Mouse (Mus musculus): Measurements from ENCODE around the gene Limch1. TPM values are rescaled to one million over a fixed set of nuclear protein-coding genes. Genes with fewer than 3 reads are reported as not detected.

The Limch1 gene
- polyA plus RNA-seq, 1 experiment from 2014 or later: 47.1 TPM

DNA sequence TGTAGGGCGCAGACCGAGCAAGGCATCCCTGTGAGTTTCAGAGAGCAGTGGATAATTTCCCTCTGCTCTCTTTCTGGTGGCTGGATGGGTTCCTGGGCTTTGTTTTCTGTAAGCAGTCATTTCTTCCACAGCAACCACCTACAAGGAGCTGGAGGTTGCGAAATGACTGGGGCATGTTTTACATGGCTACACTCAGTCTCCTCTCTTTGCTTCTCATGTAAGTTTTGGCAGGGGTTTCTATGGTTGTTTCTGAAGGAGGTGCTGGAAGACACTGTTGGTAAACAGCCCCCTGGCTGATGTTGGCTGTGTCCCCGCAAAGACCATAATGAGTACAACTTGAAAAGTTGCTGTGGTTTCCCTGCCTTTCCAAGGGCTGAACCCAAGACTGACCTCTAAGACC, 155.5 kb downstream of the Limch1 start:
- no peak for DNase-seq (ENCODE audit: low spot score)
- Histone ChIP-seq H3K27ac (replicated peaks) (no peak overlapping the region), H3K4me3 (no peak overlapping the region), H3K9me3 (no peaks in the 10 kb centered on the region), H3K36me3 (replicated peaks) (no peaks in the 10 kb centered on the region), H3K27me3 (replicated peaks; ENCODE audit: low read depth, poor library complexity, severe bottlenecking) (no peaks in the 10 kb centered on the region), H3K4me1 (peaks cover 5% of the 10 kb centered on the region; the same call in 1 of the 2 replicates)
- 94% methylated on average over 4 of the region's 4 CpGs for WGBS

GRCm38 (mm10) chr5:66904835-66905234, 159.2 kb downstream of the Limch1 start:
- peaks cover 11% of the 10 kb centered on the region; the same call in 1 of the 2 replicates for H3K4me1 ChIP-seq
- no peaks in the 10 kb centered on the region for H3K9me3 ChIP-seq
- no peak for DNase-seq (ENCODE audit: low spot score)
- 78% methylated on average over 6 of the region's 6 CpGs for WGBS
- no peak overlapping the region for H3K27ac ChIP-seq (replicated peaks)
- no peak overlapping the region for H3K4me3 ChIP-seq
- no peaks in the 10 kb centered on the region for H3K27me3 ChIP-seq (replicated peaks; ENCODE audit: low read depth, poor library complexity, severe bottlenecking)
- H3K36me3 ChIP-seq (replicated peaks): no peaks in the 10 kb centered on the region

GRCm38 (mm10) chr5:66908883-66909282, 163.3 kb downstream of the Limch1 start:
- Histone ChIP-seq H3K4me3 (no peak overlapping the region), H3K4me1 (peaks cover 11% of the 10 kb centered on the region; the same call in 1 of the 2 replicates), H3K27me3 (replicated peaks; ENCODE audit: low read depth, poor library complexity, severe bottlenecking) (no peaks in the 10 kb centered on the region), H3K9me3 (no peaks in the 10 kb centered on the region), H3K36me3 (replicated peaks) (no peaks in the 10 kb centered on the region), H3K27ac (replicated peaks) (0 out of 2 replicates have a peak overlapping the region, but pooled peaks have one; percentile 51)
- WGBS: 88% methylated on average over 9 of the region's 9 CpGs
- no peak for DNase-seq (ENCODE audit: low spot score)

DNA sequence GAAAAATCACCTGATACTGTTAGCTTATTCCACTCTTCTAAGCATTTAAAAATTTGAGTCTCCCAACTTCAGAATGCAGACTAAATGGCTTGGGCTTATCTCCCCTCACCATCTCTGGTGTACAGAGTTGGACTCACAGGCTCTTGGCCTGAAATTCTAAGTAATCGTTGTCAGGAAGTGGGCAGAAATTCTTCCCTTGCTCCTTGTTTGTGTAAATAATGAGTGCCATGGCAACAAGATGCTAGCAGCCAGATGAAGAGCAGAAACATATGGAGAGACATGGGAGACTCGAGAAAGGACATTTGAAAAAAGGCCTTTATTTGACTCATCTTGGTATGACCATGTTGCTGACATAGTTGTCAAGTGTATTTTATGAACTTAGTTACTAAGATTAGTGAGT, 164.3 kb downstream of the Limch1 start:
- H3K9me3 ChIP-seq: no peaks in the 10 kb centered on the region
- H3K27me3 ChIP-seq (replicated peaks; ENCODE audit: low read depth, poor library complexity, severe bottlenecking): no peaks in the 10 kb centered on the region
- H3K27ac ChIP-seq (replicated peaks): no peak overlapping the region
- WGBS: 34% methylated on average over 2 of the region's 2 CpGs
- H3K4me1 ChIP-seq: peaks cover 11% of the 10 kb centered on the region; the same call in 1 of the 2 replicates
- H3K4me3 ChIP-seq: no peak overlapping the region
- DNase-seq (ENCODE audit: low spot score): no peak
- no peaks in the 10 kb centered on the region for H3K36me3 ChIP-seq (replicated peaks)

- no peak for DNase-seq (ENCODE audit: low spot score)
- WGBS: 96% methylated on average over 9 of the region's 9 CpGs
- H3K27me3 ChIP-seq (replicated peaks; ENCODE audit: low read depth, poor library complexity, severe bottlenecking): no peaks in the 10 kb centered on the region
- no peak overlapping the region for H3K27ac ChIP-seq (replicated peaks)
- no peak overlapping the region for H3K4me3 ChIP-seq
- H3K9me3 ChIP-seq: no peaks in the 10 kb centered on the region
- H3K36me3 ChIP-seq (replicated peaks): no peaks in the 10 kb centered on the region
- peaks cover 8% of the 10 kb centered on the region for H3K4me1 ChIP-seq
Measured at GRCm38 (mm10) chr5:66910610-66911009, 165.0 kb downstream of the Limch1 start.

GRCm38 (mm10) chr5:66911068-66911467, 165.4 kb downstream of the Limch1 start:
- Histone ChIP-seq H3K4me1 (peaks cover 12% of the 10 kb centered on the region), H3K27me3 (replicated peaks; ENCODE audit: low read depth, poor library complexity, severe bottlenecking) (no peaks in the 10 kb centered on the region), H3K36me3 (replicated peaks) (no peaks in the 10 kb centered on the region), H3K27ac (replicated peaks) (no peak overlapping the region), H3K9me3 (no peaks in the 10 kb centered on the region), H3K4me3 (no peak overlapping the region)
- WGBS: 93% methylated on average over 4 of the region's 4 CpGs
- DNase-seq (ENCODE audit: low spot score): no peak

DNA sequence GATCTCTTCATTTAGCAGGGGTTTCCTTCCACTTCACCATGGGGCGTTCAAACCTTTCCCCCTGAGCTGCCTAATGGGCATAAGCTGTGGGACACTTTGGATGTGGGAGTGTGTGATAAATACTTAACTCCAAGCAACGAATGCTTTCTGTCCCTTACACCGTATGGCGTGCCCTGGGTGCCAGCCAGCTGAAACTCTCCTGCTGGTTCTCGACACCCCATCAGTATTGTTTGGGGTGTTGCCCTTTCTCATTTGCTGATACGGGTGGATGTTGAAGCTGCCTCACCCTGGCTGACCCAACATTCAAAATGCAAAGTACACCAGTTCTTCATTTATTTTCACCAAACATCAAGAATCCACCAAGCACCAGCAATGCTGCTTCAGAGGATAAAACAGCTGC, 168.2 kb downstream of the Limch1 start:
- H3K4me1 ChIP-seq: peaks cover 28% of the 10 kb centered on the region
- H3K36me3 ChIP-seq (replicated peaks): no peaks in the 10 kb centered on the region
- H3K4me3 ChIP-seq: no peak overlapping the region
- H3K27ac ChIP-seq (replicated peaks): no peak overlapping the region
- DNase-seq (ENCODE audit: low spot score): no peak
- no peaks in the 10 kb centered on the region for H3K27me3 ChIP-seq (replicated peaks; ENCODE audit: low read depth, poor library complexity, severe bottlenecking)
- 90% methylated on average over 6 of the region's 6 CpGs for WGBS
- no peaks in the 10 kb centered on the region for H3K9me3 ChIP-seq

GRCm38 (mm10) chr5:66917353-66918315, 172.0 kb downstream of the Limch1 start:
- no peak for DNase-seq (ENCODE audit: low spot score)
- Histone ChIP-seq H3K4me3 (no peak overlapping the region), H3K27ac (replicated peaks) (peak overlapping the region; percentile 40; the same call in 1 of the 2 replicates), H3K27me3 (replicated peaks; ENCODE audit: low read depth, poor library complexity, severe bottlenecking) (no peaks in the 10 kb centered on the region), H3K36me3 (replicated peaks) (no peaks in the 10 kb centered on the region), H3K4me1 (peaks cover 48% of the 10 kb centered on the region), H3K9me3 (no peaks in the 10 kb centered on the region)
- WGBS: 82% methylated on average over 8 of the region's 8 CpGs

GRCm38 (mm10) chr5:66918316-66919305, 173.0 kb downstream of the Limch1 start:
- no peak overlapping the region for H3K4me3 ChIP-seq
- no peaks in the 10 kb centered on the region for H3K27me3 ChIP-seq (replicated peaks; ENCODE audit: low read depth, poor library complexity, severe bottlenecking)
- H3K4me1 ChIP-seq: peaks cover 53% of the 10 kb centered on the region
- no peak for DNase-seq (ENCODE audit: low spot score)
- no peaks in the 10 kb centered on the region for H3K36me3 ChIP-seq (replicated peaks)
- peak overlapping the region; percentile 59; the same call in 1 of the 2 replicates for H3K27ac ChIP-seq (replicated peaks)
- 73% methylated on average over 11 of the region's 11 CpGs for WGBS
- no peaks in the 10 kb centered on the region for H3K9me3 ChIP-seq

- 68% methylated on average over 5 of the region's 5 CpGs for WGBS
- H3K27me3 ChIP-seq (replicated peaks; ENCODE audit: low read depth, poor library complexity, severe bottlenecking): no peaks in the 10 kb centered on the region
- no peak overlapping the region for H3K27ac ChIP-seq (replicated peaks)
- H3K36me3 ChIP-seq (replicated peaks): no peaks in the 10 kb centered on the region
- peaks cover 45% of the 10 kb centered on the region for H3K4me1 ChIP-seq
- DNase-seq (ENCODE audit: low spot score): no peak
- no peaks in the 10 kb centered on the region for H3K9me3 ChIP-seq
- no peak overlapping the region for H3K4me3 ChIP-seq
Measured at GRCm38 (mm10) chr5:66922582-66922981, 177.0 kb downstream of the Limch1 start.

DNA sequence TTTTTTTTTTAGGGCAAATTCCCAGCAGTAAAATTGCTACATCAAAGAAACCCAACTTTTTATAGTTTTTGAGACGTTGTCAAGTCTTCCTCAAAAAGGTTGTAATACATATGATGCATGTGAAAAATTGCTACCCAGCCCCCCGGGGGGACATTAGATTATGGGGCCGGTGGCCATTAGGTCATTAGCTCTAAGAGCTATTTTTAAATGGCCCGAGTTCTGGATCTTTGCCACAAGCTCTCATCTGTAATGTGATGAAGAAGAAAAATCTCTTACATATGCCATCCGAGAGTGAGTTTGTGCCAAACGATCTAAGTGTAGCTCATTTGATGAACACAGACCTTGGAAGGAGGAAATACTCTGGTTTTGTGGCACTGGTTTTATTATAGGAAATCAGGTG, 183.7 kb downstream of the Limch1 start:
- no peaks in the 10 kb centered on the region for H3K27me3 ChIP-seq (replicated peaks; ENCODE audit: low read depth, poor library complexity, severe bottlenecking)
- no peaks in the 10 kb centered on the region for H3K9me3 ChIP-seq
- 84% methylated on average over 6 of the region's 6 CpGs for WGBS
- H3K4me1 ChIP-seq: peaks cover 48% of the 10 kb centered on the region
- no peak overlapping the region for H3K27ac ChIP-seq (replicated peaks)
- H3K36me3 ChIP-seq (replicated peaks): no peaks in the 10 kb centered on the region
- H3K4me3 ChIP-seq: no peak overlapping the region
- DNase-seq (ENCODE audit: low spot score): no peak

DNA sequence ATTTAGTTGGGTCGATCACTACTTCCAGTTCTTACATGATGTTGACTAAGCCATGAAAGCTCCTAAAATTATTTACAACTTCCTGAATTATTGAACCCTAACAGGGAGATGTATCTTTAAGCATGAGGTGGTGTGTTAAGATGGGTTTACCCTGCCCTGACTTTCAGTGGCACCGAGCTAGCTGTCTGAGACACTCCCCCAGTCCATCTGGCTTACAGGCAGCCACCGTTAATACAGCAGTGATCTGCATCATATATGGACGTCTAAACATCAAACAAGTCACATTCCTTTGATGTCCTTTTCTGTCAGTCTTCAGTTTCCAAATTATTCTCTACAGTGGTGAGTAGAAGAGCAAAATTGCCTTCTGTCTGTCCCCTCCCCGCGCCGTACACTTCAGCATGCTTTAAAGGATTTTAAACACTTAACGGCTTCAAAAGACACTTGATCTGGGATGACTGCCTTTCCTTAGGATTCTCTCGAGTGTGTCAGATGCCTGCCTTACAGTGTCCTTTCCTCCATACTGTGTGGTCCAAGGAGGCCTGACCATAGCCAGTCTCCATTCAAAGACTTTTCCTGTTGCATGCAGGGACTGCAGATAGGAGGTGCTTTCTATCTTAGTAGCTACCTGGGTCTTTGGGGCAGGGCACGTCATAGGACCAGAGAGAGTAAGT, 187.6 kb downstream of the Limch1 start:
- no peaks in the 10 kb centered on the region for H3K27me3 ChIP-seq (replicated peaks; ENCODE audit: low read depth, poor library complexity, severe bottlenecking)
- H3K27ac ChIP-seq (replicated peaks): peak overlapping the region; percentile 51; the same call in 1 of the 2 replicates
- DNase-seq (ENCODE audit: low spot score): no peak
- H3K4me1 ChIP-seq: peaks cover 54% of the 10 kb centered on the region
- no peaks in the 10 kb centered on the region for H3K9me3 ChIP-seq
- H3K36me3 ChIP-seq (replicated peaks): no peaks in the 10 kb centered on the region
- 58% methylated on average over 10 of the region's 10 CpGs for WGBS
- no peak overlapping the region for H3K4me3 ChIP-seq
